Mouse (Mus musculus) spleen, postnatal 4 days (tissue): ENCODE measurements around the gene Nol4l.

ENCODE experiments used
- DNase-seq, 2 experiments: peaks; one replicate each; pipeline ENCODE4 v3.0.0; 2022; ENCODE audit warnings: low spot score in 2 of 2

Nol4l gene

GRCm38 (mm10) chr2:153444254-153445136, 85.3 kb downstream of the Nol4l start:
- peak; percentile 36 to 77 for DNase-seq

GRCm38 (mm10) chr2:153443434-153444240, 86.1 kb downstream of the Nol4l start:
- DNase-seq: peak in 1 of 2 experiments; percentile 71

- DNase-seq: no peak
These were observed 87.1 kb downstream of the Nol4l start for GRCm38 (mm10) chr2:153442720-153443119.

GRCm38 (mm10) chr2:153441228-153441627, 88.5 kb downstream of the Nol4l start:
- DNase-seq: no peak

- DNase-seq: no peak
These were observed 89.0 kb downstream of the Nol4l start for GRCm38 (mm10) chr2:153440755-153441154.

- no peak for DNase-seq
These were observed 92.5 kb downstream of the Nol4l start for GRCm38 (mm10) chr2:153437306-153437659.

- no peak for DNase-seq
These were observed 93.0 kb downstream of the Nol4l start for GRCm38 (mm10) chr2:153436641-153437305.

GRCm38 (mm10) chr2:153434880-153435831, 94.6 kb downstream of the Nol4l start:
- no peak for DNase-seq

- DNase-seq: no peak
These were observed 95.9 kb downstream of the Nol4l start for GRCm38 (mm10) chr2:153433859-153434258.

GRCm38 (mm10) chr2:153432492-153432891, 97.3 kb downstream of the Nol4l start:
- no peak for DNase-seq

GRCm38 (mm10) chr2:153430571-153430970, 99.2 kb downstream of the Nol4l start:
- no peak for DNase-seq

GRCm38 (mm10) chr2:153428485-153428884, 101.3 kb downstream of the Nol4l start:
- DNase-seq: no peak

GRCm38 (mm10) chr2:153426931-153427330, 102.8 kb downstream of the Nol4l start:
- DNase-seq: no peak

GRCm38 (mm10) chr2:153425998-153426670, 103.6 kb downstream of the Nol4l start:
- DNase-seq: no peak

- no peak for DNase-seq
These were observed 104.5 kb downstream of the Nol4l start for GRCm38 (mm10) chr2:153425124-153425844.

- no peak for DNase-seq
These were observed 105.2 kb downstream of the Nol4l start for GRCm38 (mm10) chr2:153424557-153424956.

- no peak for DNase-seq
These were observed 106.7 kb downstream of the Nol4l start for GRCm38 (mm10) chr2:153423113-153423512.

GRCm38 (mm10) chr2:153422051-153422450, 107.7 kb downstream of the Nol4l start:
- DNase-seq: no peak

GRCm38 (mm10) chr2:153421233-153421632, 108.5 kb downstream of the Nol4l start:
- DNase-seq: no peak

GRCm38 (mm10) chr2:153418381-153418780, 111.4 kb downstream of the Nol4l start:
- no peak for DNase-seq
